Mouse (Mus musculus) ovary, adult 2 months (tissue): Measurements from ENCODE around the gene Otulin. TPM values are rescaled to one million over a fixed set of nuclear protein-coding genes. Genes with fewer than 3 reads are reported as not detected.

ENCODE experiments used
- polyA plus RNA-seq: library from polyadenylated mRNA; depleted of rRNA; stranded (reverse); fragments of >200 nt; gene quantifications from 2 replicates; pipeline ENCODE4 v1.2.3, GENCODE M21; 2012; rRNA removed

Gene Otulin
- polyA plus RNA-seq, result 48.7 and 60.9 TPM in 2 replicates

DNA sequence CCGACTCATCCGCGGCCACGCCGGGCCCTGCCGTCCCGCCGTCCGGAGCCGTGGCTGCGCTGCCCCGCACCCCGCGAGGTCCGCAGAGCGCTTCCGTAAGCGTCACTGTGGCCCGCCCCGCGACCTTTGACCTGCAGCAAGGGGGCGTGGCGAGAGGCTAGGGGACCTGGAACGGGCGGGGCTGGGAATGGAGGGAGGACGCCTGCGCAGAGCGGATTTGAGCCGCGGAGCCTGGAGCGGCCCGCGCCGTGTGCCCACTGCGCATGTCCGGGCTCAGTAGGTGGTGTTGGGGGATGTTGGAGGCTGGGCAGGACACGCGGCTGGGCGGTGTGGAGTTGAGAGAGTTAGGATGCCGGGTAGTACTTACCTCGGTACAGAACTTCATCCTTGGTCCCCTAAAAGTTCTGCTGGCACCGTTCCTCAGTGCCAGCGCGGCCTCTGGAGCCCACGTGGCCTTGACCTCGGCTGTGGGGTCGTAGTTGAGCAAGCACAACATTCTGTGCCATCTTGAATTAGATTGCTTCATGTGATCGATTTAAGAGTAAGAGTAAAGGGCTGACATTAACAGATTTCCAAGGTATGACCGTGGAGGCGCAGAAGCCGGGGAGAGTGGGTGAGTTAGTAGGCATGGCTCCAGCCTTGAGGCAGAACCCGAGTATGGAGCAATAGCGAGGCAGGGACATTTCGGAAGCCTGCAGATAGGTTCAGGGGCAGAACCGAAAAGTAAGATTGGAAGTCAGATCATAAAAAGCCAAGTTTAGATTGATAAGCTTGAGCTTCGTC, at the start of gene Otulin:
Gene Otulin, minus strand, starts transcription at position 93 of the 783 bp plus-strand sequence.

Other genes with a start within 250 kb of the Otulin start
- gene Ank, start 164.0 kb downstream of the Otulin start, polyA plus RNA-seq, result 43.0 and 47.4 TPM in 2 replicates
- gene Otulinl, start 50.9 kb upstream of the Otulin start, polyA plus RNA-seq, result 1.9 and 2.7 TPM in 2 replicates